Mouse (Mus musculus) CD4-positive helper T cell, adult 2 months (primary cell): Measurements from ENCODE around the gene Zcchc12.

Experiments
- DNase-seq: peaks from one replicate; pipeline ENCODE4 v3.0.0-alpha.2; 2012; ENCODE audit warnings: low read depth, missing footprints, low spot score

The Zcchc12 gene

DNA sequence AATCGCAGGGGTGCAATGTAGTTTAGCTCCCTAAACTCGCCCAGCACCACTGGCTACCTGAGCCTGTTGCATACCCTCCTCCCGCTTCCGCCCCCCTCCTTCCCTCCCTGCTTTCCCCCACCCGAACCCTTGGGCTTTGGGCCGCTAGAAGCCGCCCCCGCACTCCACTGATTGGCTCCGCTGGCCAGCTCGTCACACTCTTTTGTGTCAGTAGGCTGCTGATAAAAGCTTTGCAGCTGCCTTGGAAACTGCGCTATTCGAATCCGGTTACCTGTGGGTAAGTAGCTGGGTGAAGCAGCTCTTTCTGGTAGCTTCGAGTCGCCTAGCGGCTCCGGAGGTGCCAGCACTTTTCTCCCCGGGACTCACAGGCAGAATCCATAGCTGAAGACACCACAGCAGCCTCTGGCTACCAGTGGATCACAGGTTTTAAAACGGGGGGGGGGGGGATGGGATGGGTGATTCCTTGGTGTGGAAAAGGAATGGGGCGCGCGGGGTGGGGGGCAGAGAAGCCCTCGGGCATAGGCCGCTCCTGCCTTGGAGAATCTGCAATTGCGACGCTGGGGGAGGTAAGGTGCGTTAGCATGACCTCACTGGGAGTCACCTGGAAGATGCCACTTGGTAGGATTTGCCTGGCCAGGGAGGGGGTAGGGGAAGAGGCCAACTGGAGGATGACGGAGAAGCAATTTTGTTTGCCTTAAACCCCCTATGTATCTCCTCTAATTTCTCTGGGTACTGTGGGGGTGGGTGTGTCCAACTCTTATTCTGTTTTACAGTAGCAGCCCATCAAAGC lies at the start of gene Zcchc12:
Gene Zcchc12 (plus strand): TSS at position 169 of the 790 bp plus-strand sequence.
- DNase-seq, result peak; percentile 51

DNA sequence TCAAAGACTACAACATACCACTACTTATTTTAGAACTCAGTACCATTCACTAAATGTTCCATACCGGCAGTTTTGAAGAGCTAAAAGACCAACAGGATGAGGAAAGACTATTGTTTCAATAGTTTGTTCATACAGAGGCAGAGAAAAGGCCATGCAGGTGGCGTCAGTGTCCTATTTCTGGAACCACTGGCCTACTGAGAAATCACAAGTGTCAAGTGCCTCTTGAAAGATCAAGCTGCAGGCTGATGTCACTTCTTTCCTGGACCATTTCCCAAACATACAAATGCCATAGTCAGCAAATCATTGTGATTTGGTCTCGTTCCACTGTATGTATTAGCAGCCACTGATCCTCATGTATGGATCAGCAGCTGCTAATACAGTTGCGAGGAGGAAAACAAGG lies 49.0 kb upstream of the Zcchc12 start:
- no peak for DNase-seq

DNA sequence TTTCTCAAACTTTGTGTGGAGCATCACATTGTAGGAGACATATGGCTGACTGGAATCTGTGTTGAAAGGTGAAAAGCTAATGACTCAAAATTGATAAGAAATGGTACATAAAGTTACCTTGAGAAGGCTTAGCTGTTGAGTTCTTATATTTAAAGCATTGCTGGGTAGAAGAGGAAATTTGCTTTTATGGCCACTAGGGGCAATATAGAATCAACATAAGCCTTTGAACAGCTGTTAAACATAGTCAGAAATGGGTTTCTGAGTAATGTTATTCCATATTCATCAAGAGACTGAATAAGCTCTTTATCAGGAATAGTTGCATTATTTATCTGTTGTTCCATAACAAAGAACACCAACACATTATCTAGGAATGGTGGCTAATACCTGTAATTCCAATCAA lies 45.6 kb upstream of the Zcchc12 start:
- no peak for DNase-seq

DNA sequence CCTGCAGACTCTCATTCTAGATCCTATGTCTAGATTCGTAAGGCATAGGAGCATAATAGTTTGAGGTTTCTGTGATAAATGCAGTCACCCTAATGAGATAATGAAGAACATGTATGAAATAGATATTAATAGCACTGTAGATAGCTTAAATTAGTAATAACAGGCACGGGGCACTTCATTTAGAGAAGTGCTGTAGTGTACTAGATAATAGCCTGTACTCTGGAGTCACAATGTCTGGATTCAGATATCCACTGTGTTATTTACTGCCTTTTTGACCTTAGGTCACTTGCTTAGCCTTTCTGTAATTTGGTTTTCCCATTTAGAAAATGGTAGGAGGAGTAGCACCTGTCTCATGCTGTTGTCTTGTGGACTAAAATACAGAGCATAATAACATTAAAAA lies 39.0 kb upstream of the Zcchc12 start:
- DNase-seq, result no peak

DNA sequence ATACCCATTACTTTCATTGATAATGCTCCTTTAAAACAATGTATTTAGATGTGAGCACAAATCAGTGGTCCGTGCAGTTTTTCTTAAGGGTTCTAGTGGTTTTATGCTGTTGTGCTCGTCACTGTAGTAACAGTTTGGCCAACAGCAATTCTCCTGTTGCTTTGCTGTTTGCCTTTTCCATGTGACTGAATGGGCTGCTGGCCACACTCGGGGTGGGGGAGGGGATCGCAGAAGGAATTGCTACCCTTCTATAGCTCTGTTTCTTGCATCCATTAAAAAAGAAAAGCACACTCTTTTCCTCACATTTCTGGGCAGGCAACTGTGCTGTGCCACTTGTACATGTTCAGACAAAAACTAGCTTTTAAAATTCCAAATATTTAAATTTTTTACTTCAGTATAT lies 34.1 kb upstream of the Zcchc12 start:
- no peak for DNase-seq

DNA sequence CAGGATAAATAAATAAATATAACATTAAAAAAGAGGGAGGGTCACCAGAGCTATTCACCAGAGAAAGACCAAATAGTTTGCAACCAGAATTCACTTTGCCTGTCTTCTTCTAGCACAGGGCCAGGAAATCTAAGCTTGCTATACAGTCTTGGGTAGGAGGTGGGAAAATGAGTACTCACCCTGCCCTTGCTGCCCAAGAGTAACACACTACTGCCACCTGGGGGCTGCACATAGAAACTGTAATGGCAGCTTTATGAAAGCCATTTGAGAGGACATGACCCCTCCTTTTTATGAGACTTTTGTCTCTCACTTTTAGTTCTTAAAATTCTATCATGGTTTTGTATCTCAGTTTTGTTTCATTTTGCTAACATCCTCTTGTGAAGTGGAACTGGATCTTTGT lies 12.1 kb upstream of the Zcchc12 start:
- DNase-seq, result peak; percentile 26

DNA sequence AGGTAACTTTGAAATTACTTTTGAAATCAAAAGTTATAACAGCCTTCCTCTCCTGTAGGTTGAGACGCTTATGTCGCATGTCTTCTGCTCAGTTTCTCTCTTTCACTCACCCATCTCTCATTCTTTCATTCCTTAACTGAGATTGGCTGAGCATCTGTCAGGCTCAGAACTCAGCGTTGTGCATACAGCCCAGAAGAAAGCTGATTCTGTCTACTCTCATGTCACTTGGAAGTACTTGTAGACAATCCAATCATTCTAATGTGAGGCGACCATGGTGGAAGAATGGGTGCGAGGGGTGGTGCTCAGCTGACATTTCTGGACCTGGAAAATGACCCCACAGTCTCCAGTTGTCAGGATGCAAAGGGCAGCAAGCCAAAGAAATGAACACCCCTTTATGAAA lies 9.7 kb upstream of the Zcchc12 start:
- no peak for DNase-seq

DNA sequence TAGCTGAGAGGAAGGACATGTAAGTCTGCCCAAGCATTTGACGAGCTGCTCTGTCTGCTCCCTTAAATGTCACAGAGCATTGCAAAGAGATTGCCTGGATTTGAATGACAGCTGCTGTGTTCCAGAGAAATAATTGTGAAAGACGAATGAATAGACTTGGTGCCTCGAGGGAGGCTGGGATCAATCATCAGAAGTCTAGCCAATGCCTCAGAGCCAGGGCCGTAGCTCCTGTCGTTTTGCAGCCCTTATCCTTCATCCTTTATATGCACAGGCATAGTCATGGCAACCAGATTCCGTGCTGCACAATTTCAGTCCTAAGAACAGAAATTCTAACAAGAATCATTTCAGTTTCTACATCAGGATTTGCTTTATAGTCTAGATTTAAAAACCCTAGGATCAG lies 9.3 kb upstream of the Zcchc12 start:
- DNase-seq, result no peak

DNA sequence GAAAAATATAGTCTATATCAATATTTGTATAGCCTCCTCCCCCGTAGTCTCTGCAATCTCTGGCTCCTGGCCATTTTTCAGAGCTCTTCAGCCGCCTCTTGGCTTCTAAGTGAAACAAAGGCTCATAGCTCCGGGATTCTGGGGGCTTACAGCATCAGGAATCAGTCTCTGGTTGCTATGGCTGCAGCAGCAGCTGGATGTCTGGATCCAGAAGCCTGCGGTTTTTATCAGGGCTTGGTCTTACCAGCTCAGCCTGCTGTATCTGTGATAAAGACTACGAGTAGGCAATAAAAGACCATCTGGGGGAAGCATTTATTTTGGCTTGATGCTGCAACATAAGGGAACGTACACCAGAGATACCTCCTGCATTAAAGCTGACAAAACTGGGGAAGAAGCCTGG lies 1.8 kb upstream of the Zcchc12 start:
- DNase-seq, result no peak

DNA sequence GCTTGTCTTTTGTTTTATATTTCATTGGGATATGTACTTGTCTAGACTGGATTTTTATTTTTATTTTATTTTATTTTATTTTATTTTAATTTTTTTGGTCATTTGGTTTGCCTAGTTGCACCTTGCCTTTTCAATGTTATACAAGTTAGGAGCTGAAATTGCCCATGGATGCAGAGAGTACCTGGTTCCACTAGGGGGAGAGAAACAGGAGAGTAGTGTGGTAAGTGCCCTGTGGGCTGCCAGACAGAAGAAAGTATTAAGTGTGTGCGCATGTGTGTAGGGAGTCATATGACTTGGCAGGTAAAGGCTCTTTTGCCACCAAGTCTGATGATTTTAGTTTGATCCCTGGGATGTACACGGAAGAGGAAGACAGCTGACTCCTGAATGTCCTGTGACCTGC lies 13.8 kb downstream of the Zcchc12 start:
- DNase-seq, result no peak

DNA sequence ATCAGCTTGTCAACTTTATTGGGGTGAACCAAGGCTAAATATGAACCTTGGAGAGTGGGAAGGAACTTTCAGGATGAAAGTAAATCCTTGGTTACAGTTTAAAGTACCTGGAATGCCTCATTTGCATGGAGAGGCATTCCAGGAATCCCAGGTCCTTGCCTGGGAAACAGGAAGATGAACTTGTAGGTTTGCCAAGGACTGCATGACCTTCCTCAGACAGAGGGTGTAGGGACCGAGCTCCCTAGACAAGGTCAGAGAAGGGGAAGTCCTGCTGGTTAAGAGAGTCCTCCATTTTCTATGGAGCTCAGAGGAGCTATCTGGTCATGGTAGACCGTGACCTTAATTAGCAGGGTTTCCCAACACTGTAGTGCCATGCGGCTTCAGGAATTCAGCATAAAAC lies 15.5 kb downstream of the Zcchc12 start:
- no peak for DNase-seq

DNA sequence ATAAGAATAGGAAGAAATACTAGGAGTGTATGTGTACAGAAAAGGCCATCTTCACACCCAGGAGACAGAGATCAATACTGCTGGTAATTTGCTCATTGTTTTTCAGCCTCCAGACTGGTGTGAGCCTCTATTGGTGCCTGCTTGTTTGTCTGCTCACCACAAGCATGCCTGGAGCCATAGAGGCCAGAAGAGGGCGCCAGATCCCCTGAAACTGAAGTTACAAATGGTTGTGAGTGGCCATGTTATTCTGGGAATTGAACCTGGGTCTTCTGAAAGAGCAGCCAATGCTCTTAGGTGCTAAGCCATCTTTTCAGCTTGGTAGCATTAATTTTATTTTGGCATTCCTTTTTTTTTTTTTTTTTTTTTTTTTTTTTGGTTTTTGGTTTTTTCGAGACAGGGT lies 25.7 kb downstream of the Zcchc12 start:
- no peak for DNase-seq

DNA sequence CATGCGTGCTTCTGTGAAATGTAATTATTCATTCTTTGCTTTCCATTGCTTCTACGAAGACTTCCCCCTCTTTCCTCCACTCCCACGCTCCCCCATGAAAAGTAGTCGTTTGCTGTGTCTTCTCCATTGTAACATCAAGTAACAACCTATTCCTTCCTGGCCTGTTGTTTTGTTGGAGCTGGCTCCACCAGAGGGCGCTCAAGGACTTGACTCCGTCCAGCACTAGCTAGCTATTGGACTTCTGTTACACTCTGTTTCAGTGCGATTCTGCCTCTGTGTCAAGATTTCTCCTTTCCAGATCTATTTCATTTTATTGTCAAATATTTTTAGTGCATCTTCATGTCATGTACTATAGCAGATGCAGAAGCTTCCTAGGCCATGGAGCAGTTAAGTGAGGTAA lies 30.1 kb downstream of the Zcchc12 start:
- DNase-seq, result peak; percentile 58

DNA sequence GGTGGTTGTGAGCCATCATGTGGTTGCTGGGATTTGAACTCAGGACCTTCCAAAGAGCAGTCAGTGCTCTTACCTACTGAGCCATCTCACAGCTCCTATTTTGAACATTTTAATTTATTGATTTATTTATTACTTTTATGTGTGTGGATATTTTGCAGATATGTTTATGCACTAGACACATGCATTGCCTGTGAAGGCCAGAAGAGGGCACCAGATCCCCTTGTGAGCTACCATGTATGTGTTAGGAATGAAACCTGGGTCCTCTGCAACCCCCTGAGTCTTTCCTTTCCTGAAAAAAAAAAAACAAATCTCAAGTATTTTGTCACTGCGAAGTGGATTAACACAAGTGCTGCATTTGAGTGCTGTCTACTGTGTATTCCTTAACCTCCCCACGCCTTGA lies 30.9 kb downstream of the Zcchc12 start:
- DNase-seq, result peak; percentile 24

DNA sequence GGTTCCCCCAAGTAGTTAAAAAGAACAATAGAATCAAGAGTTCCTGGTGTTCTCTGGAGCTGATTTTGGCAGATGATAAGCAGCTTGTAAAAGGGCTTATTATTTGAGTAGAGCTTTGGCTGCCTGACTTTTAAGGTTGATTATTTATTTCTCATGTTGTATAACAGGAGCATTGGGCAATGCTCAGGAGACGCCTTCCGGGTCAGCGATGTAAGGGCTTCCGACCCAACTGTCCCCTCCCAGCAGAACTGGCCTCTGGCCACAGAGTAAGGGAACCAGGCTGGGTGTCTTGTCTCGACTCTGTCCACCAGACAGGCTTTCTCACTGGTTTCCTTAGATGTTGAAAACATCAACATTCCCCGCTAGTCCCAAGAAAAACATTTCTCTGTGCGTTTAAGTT lies 33.2 kb downstream of the Zcchc12 start:
- no peak for DNase-seq

DNA sequence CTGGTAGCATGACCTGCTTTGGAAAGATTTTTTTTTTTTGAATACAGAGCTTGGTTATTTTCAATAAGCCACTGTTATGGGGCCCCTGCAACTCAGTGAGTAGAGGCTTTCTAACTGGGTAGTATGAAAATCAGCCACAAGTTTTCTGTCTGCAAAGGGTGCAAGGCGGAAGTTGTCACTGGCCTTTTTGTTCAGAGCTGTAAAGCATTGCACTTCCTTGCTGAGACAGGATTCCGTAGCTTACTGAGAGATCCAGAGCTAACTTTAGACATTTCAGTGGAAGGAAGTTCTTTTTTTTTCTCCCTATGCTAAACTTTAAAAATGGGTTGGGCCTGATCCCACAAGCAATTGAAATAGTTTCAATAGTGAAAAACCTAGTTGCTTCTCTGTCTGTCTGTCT lies 33.6 kb downstream of the Zcchc12 start:
- DNase-seq, result no peak

DNA sequence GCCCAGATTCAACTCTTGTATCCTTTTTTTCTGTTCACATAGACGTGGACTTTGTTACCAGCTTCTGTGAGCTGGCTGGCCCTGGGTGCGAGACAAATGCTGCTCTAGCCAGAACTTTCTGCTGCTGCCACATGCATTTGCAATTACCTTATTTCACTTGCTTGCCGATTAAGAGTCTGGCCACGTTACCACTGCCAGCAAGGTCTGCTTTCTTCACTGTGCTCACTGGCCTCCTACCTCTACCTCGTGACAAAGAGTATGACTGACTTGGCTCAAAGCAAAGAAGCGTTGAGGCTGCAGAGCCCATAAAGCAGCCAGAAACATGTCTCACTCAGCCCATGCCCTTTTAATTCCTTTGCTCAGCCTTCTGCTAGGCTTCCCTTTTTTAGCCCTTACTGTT lies 39.9 kb downstream of the Zcchc12 start:
- no peak for DNase-seq
